Comparison of ENCODE assay signal across 28 mouse cellular contexts in genomic region chr10:72393279-72394041, GRCm38 (mm10).
A peak's percentile ranks its signal among the peaks of the same experiment; 100 is the strongest.
DNase-seq lines count a peak whose midpoint lies in the region; ATAC-seq and TF ChIP-seq lines count a peak whose summit lies in the region.
"Had no signal": no experiment of that assay in that cellular context is flagged by ENCODE, and none has a peak within 500 bp of the region (broad histone marks: within the 10 kb centered on the region; RNA-seq: fewer than 3 reads in every experiment).

No protein-coding gene starts in this region.

- no peaks in the 10 kb centered on the region for H3K9me3 ChIP-seq in hindbrain, embryonic 16.5 days (ENCODE audit: control insufficient read depth, low read length)
- H3K9me3 ChIP-seq in hindbrain, embryonic 14.5 days (ENCODE audit: control insufficient read depth, low read length), result no peaks in the 10 kb centered on the region
- no peaks in the 10 kb centered on the region for H3K9me3 ChIP-seq in midbrain, postnatal 0 days (ENCODE audit: low read length)
- no peaks in the 10 kb centered on the region for H3K9me3 ChIP-seq in midbrain, embryonic 14.5 days (ENCODE audit: control insufficient read depth, low read length)
- H3K9me3 ChIP-seq in liver, embryonic 11.5 days (ENCODE audit: control insufficient read depth, low read length), result no peaks in the 10 kb centered on the region
- H3K9me3 ChIP-seq: hindbrain, embryonic 13.5 days; intestine, embryonic 15.5 days; neural tube, embryonic 15.5 days had no signal

- H3K27me3 ChIP-seq in hindbrain, embryonic 16.5 days (replicated peaks; ENCODE audit: control insufficient read depth, insufficient read depth, low read length), result no peaks in the 10 kb centered on the region
- no peaks in the 10 kb centered on the region for H3K27me3 ChIP-seq in hindbrain, embryonic 14.5 days (ENCODE audit: control insufficient read depth, insufficient read depth, low read length)
- no peaks in the 10 kb centered on the region for H3K27me3 ChIP-seq in midbrain, postnatal 0 days (ENCODE audit: insufficient read depth, low read length)
- H3K27me3 ChIP-seq in midbrain, embryonic 14.5 days (ENCODE audit: control insufficient read depth, insufficient read depth, low read length), result no peaks in the 10 kb centered on the region
- no peaks in the 10 kb centered on the region for H3K27me3 ChIP-seq in liver, embryonic 11.5 days (replicated peaks; ENCODE audit: control insufficient read depth, insufficient read depth, low read length)
- H3K27me3 ChIP-seq: heart, embryonic 13.5 days; hindbrain, embryonic 13.5 days; intestine, embryonic 15.5 days; liver, embryonic 12.5 days; neural tube, embryonic 15.5 days; Patski had no signal

- H3K4me1 ChIP-seq in hindbrain, embryonic 16.5 days (ENCODE audit: control insufficient read depth, insufficient read depth, low read depth, low read length), result no peaks in the 10 kb centered on the region
- H3K4me1 ChIP-seq in hindbrain, embryonic 14.5 days (replicated peaks; ENCODE audit: control insufficient read depth, insufficient read depth, low read length), result no peaks in the 10 kb centered on the region
- H3K4me1 ChIP-seq in midbrain, postnatal 0 days (ENCODE audit: insufficient read depth, low read length), result no peaks in the 10 kb centered on the region
- no peaks in the 10 kb centered on the region for H3K4me1 ChIP-seq in midbrain, embryonic 14.5 days (ENCODE audit: control insufficient read depth, insufficient read depth, low read length)
- H3K4me1 ChIP-seq in liver, embryonic 11.5 days (replicated peaks; ENCODE audit: control insufficient read depth, insufficient read depth, low read length), result no peaks in the 10 kb centered on the region
- H3K4me1 ChIP-seq: heart, embryonic 13.5 days; hindbrain, embryonic 13.5 days; intestine, embryonic 15.5 days; liver, embryonic 12.5 days; neural tube, embryonic 15.5 days had no signal

- no peaks in the 10 kb centered on the region for H3K36me3 ChIP-seq in hindbrain, embryonic 16.5 days (ENCODE audit: control insufficient read depth, insufficient read depth, low read length)
- no peaks in the 10 kb centered on the region for H3K36me3 ChIP-seq in hindbrain, embryonic 14.5 days (replicated peaks; ENCODE audit: control insufficient read depth, insufficient read depth)
- H3K36me3 ChIP-seq in midbrain, postnatal 0 days (ENCODE audit: insufficient read depth, low read length), result no peaks in the 10 kb centered on the region
- H3K36me3 ChIP-seq in midbrain, embryonic 14.5 days (ENCODE audit: control insufficient read depth, insufficient read depth, low read length), result no peaks in the 10 kb centered on the region
- H3K36me3 ChIP-seq in liver, embryonic 11.5 days (ENCODE audit: control insufficient read depth, insufficient read depth, low read length), result no peaks in the 10 kb centered on the region
- H3K36me3 ChIP-seq: heart, embryonic 13.5 days; hindbrain, embryonic 13.5 days; intestine, embryonic 15.5 days; liver, embryonic 12.5 days; neural tube, embryonic 15.5 days had no signal

- peak; percentile 62 to 64 for DNase-seq in cerebellum, postnatal 14 days
- DNase-seq in cerebellum, adult 8-10 months, result no peak
- DNase-seq in hindbrain, embryonic 14.5 days (ENCODE audit: low spot score), result no peak
- peak; percentile 59 for DNase-seq in midbrain, postnatal 0 days (ENCODE audit: low spot score)
- DNase-seq in midbrain, embryonic 14.5 days, result no peak
- DNase-seq in liver, embryonic 11.5 days (ENCODE audit: low spot score), result no peak
- DNase-seq in testis, postnatal 10 days (ENCODE audit: low spot score), result no peak
- DNase-seq: adrenal gland, postnatal 10 days; gastrocnemius, adult 2 months; gastrocnemius, postnatal 36 days; heart, postnatal 14 days; kidney, adult 2 months; kidney, postnatal 36 days; liver, postnatal 0 days; lung, postnatal 36 days; retina, postnatal 1 day; right cerebral cortex, postnatal 14 days had no signal

- no peak overlapping the region for H3K27ac ChIP-seq in hindbrain, embryonic 16.5 days (ENCODE audit: low read depth, low read length)
- H3K27ac ChIP-seq in hindbrain, embryonic 14.5 days, result no peak overlapping the region
- no peak overlapping the region for H3K27ac ChIP-seq in midbrain, postnatal 0 days (ENCODE audit: low read depth, low read length)
- no peak overlapping the region for H3K27ac ChIP-seq in midbrain, embryonic 14.5 days (replicated peaks; ENCODE audit: low read depth, low read length)
- H3K27ac ChIP-seq in liver, embryonic 11.5 days (ENCODE audit: low read depth, low read length), result no peak overlapping the region
- H3K27ac ChIP-seq: gastrocnemius, adult 2 months; heart, embryonic 13.5 days; hindbrain, embryonic 13.5 days; intestine, embryonic 15.5 days; layer of hippocampus, adult 2 months; left cerebral cortex, adult 2 months; liver, embryonic 12.5 days; neural tube, embryonic 15.5 days had no signal

- TF ChIP-seq CTCF in midbrain, postnatal 0 days (IDR thresholded peaks at IDR 0.05), result no peak

- H3K9ac ChIP-seq in hindbrain, embryonic 16.5 days (ENCODE audit: low read depth, low read length), result no peak overlapping the region
- no peak overlapping the region for H3K9ac ChIP-seq in hindbrain, embryonic 14.5 days
- H3K9ac ChIP-seq in midbrain, postnatal 0 days (replicated peaks; ENCODE audit: low read length, poor library complexity, severe bottlenecking), result no peak overlapping the region
- H3K9ac ChIP-seq in midbrain, embryonic 14.5 days (replicated peaks; ENCODE audit: low read length), result no peak overlapping the region
- no peak overlapping the region for H3K9ac ChIP-seq in liver, embryonic 11.5 days (ENCODE audit: low read depth, low read length)
- H3K9ac ChIP-seq: heart, embryonic 13.5 days; hindbrain, embryonic 13.5 days; intestine, embryonic 15.5 days; liver, embryonic 12.5 days; liver, postnatal 0 days; neural tube, embryonic 15.5 days had no signal

- peak; percentile 64; the same call in 1 of the 2 replicates for ATAC-seq in hindbrain, embryonic 16.5 days
- ATAC-seq in hindbrain, embryonic 14.5 days (ENCODE audit: low FRiP score), result no peak
- no peak for ATAC-seq in midbrain, postnatal 0 days (ENCODE audit: low FRiP score)
- no peak for ATAC-seq in midbrain, embryonic 14.5 days (ENCODE audit: low FRiP score, low TSS enrichment)
- no peak for ATAC-seq in liver, embryonic 11.5 days (replicated peaks; ENCODE audit: low FRiP score)
- ATAC-seq: forebrain, embryonic 14.5 days; intestine, embryonic 15.5 days; liver, embryonic 12.5 days; liver, postnatal 0 days; Patski had no signal

- H3K4me2 ChIP-seq in hindbrain, embryonic 16.5 days (ENCODE audit: low read length), result no peak overlapping the region
- no peak overlapping the region for H3K4me2 ChIP-seq in hindbrain, embryonic 14.5 days (replicated peaks)
- no peak overlapping the region for H3K4me2 ChIP-seq in midbrain, postnatal 0 days (ENCODE audit: low read depth, low read length, poor library complexity, severe bottlenecking)
- H3K4me2 ChIP-seq in midbrain, embryonic 14.5 days (ENCODE audit: low read length), result no peak overlapping the region
- H3K4me2 ChIP-seq in liver, embryonic 11.5 days, result no peak overlapping the region
- H3K4me2 ChIP-seq: heart, embryonic 13.5 days; hindbrain, embryonic 13.5 days; intestine, embryonic 15.5 days; liver, embryonic 12.5 days; midbrain, embryonic 11.5 days; neural tube, embryonic 15.5 days had no signal

- no peak overlapping the region for H3K4me3 ChIP-seq in hindbrain, embryonic 16.5 days (ENCODE audit: low read length)
- no peak overlapping the region for H3K4me3 ChIP-seq in hindbrain, embryonic 14.5 days (replicated peaks; ENCODE audit: low read length)
- no peak overlapping the region for H3K4me3 ChIP-seq in midbrain, postnatal 0 days (ENCODE audit: low read depth, low read length)
- no peak overlapping the region for H3K4me3 ChIP-seq in midbrain, embryonic 14.5 days (replicated peaks; ENCODE audit: low read depth, low read length)
- no peak overlapping the region for H3K4me3 ChIP-seq in liver, embryonic 11.5 days (ENCODE audit: low read depth, low read length)
- H3K4me3 ChIP-seq: gastrocnemius, adult 2 months; heart, embryonic 13.5 days; hindbrain, embryonic 13.5 days; intestine, embryonic 15.5 days; layer of hippocampus, adult 2 months; left cerebral cortex, adult 2 months; liver, embryonic 12.5 days; neural tube, embryonic 15.5 days had no signal

- 77% methylated on average over 12 of the region's 12 CpGs for WGBS in hindbrain, embryonic 16.5 days
- whole genome bisulfite sequencing in hindbrain, embryonic 14.5 days, result 85% methylated on average over 12 of the region's 12 CpGs
- WGBS in midbrain, postnatal 0 days, result 86% methylated on average over 12 of the region's 12 CpGs
- WGBS in midbrain, embryonic 14.5 days, result 88% methylated on average over 12 of the region's 12 CpGs
- 80% methylated on average over 12 of the region's 12 CpGs for WGBS in liver, embryonic 11.5 days

Comparison
In these comparisons a context has a peak if more than half of its experiments do, and no peak if none do; other contexts are left out.
1. DNase-seq: peak in cerebellum, postnatal 14 days (2 of 2) and midbrain, postnatal 0 days (single experiment); none in cerebellum, adult 8-10 months (single experiment), hindbrain, embryonic 14.5 days (single experiment), midbrain, embryonic 14.5 days (single experiment), liver, embryonic 11.5 days (single experiment) and testis, postnatal 10 days (single experiment).